In genomic region chr13:71104419-71105228, GRCm38 (mm10) we compare ENCODE assay signal across 8 mouse cellular contexts.
A peak's percentile ranks its signal among the peaks of the same experiment; 100 is the strongest.
DNase-seq lines count a peak whose midpoint lies in the region; ATAC-seq and TF ChIP-seq lines count a peak whose summit lies in the region.

No protein-coding gene starts in this region.

- H3K27me3 ChIP-seq in kidney, postnatal 0 days (ENCODE audit: insufficient read depth, low read length), result no peaks in the 10 kb centered on the region
- peaks cover 23% of the 10 kb centered on the region for H3K27me3 ChIP-seq in embryonic facial prominence, embryonic 10.5 days (replicated peaks; ENCODE audit: low read depth, poor library complexity, severe bottlenecking)
- peaks cover 7% of the 10 kb centered on the region for H3K27me3 ChIP-seq in hindbrain, embryonic 14.5 days (ENCODE audit: control insufficient read depth, insufficient read depth, low read length)
- H3K27me3 ChIP-seq in neural tube, embryonic 11.5 days (ENCODE audit: control insufficient read depth, insufficient read depth, low read length), result no peaks in the 10 kb centered on the region

- no peaks in the 10 kb centered on the region for H3K4me1 ChIP-seq in kidney, postnatal 0 days (replicated peaks; ENCODE audit: insufficient read depth, low read length)
- H3K4me1 ChIP-seq in embryonic facial prominence, embryonic 10.5 days, result peaks cover 17% of the 10 kb centered on the region
- H3K4me1 ChIP-seq in hindbrain, embryonic 14.5 days (replicated peaks; ENCODE audit: control insufficient read depth, insufficient read depth, low read length), result peaks cover 9% of the 10 kb centered on the region; the same call in 1 of the 2 replicates
- H3K4me1 ChIP-seq in neural tube, embryonic 11.5 days (ENCODE audit: control insufficient read depth, insufficient read depth, low read length), result peaks cover 7% of the 10 kb centered on the region; the same call in 1 of the 2 replicates

- peak; percentile 2 for DNase-seq in kidney, postnatal 0 days (ENCODE audit: low spot score)
- DNase-seq in kidney, adult 9 months, result no peak
- peak; percentile 22 for DNase-seq in embryonic facial prominence, embryonic 10.5 days (ENCODE audit: low spot score)
- DNase-seq in hindbrain, embryonic 14.5 days (ENCODE audit: low spot score), result no peak
- DNase-seq in neural tube, embryonic 11.5 days (ENCODE audit: low spot score), result peak; percentile 26
- DNase-seq in urinary bladder, postnatal 4 days (ENCODE audit: low spot score in 2 of 2), result no peak
- no peak for DNase-seq in left cerebral cortex, postnatal 4 days
- no peak for DNase-seq in left cerebral cortex, postnatal 10 days (ENCODE audit: extremely low spot score in 1 of 2, low spot score in 2 of 2)

- H3K4me3 ChIP-seq in kidney, postnatal 0 days (replicated peaks; ENCODE audit: low read depth, low read length), result peak overlapping the region; percentile 16; the same call in 1 of the 2 replicates
- peak overlapping the region; percentile 44 for H3K4me3 ChIP-seq in embryonic facial prominence, embryonic 10.5 days
- H3K4me3 ChIP-seq in hindbrain, embryonic 14.5 days (replicated peaks; ENCODE audit: low read length), result peak overlapping the region; percentile 26
- H3K4me3 ChIP-seq in neural tube, embryonic 11.5 days (ENCODE audit: low read depth, low read length), result peak overlapping the region; percentile 29

- H3K36me3 ChIP-seq in kidney, postnatal 0 days (ENCODE audit: insufficient read depth, low read length), result no peaks in the 10 kb centered on the region
- no peaks in the 10 kb centered on the region for H3K36me3 ChIP-seq in embryonic facial prominence, embryonic 10.5 days (replicated peaks)
- no peaks in the 10 kb centered on the region for H3K36me3 ChIP-seq in hindbrain, embryonic 14.5 days (replicated peaks; ENCODE audit: control insufficient read depth, insufficient read depth)
- no peaks in the 10 kb centered on the region for H3K36me3 ChIP-seq in neural tube, embryonic 11.5 days (ENCODE audit: control insufficient read depth, insufficient read depth, low read length)

- peak overlapping the region; percentile 50 for H3K4me2 ChIP-seq in kidney, postnatal 0 days (ENCODE audit: low read length)
- peak overlapping the region; percentile 55 for H3K4me2 ChIP-seq in hindbrain, embryonic 14.5 days (replicated peaks)
- H3K4me2 ChIP-seq in neural tube, embryonic 11.5 days (ENCODE audit: low read depth), result peak overlapping the region; percentile 58

- intact Hi-C loops in left cerebral cortex, postnatal 4 days (cut with DNase I), result loop anchor here (10.0 kb wide), 2 partner anchors 850 to 1520 kb away; partner anchors contain the start of gene Irx2
- intact Hi-C loops in left cerebral cortex, postnatal 10 days (cut with DNase I), result loop anchor here (5.0 to 10.0 kb wide), 4 partner anchors 133 to 1520 kb away; partner anchors contain the start of gene Irx2

- H3K9me3 ChIP-seq in kidney, postnatal 0 days (replicated peaks; ENCODE audit: low read length), result no peaks in the 10 kb centered on the region
- no peaks in the 10 kb centered on the region for H3K9me3 ChIP-seq in embryonic facial prominence, embryonic 10.5 days
- no peaks in the 10 kb centered on the region for H3K9me3 ChIP-seq in hindbrain, embryonic 14.5 days (ENCODE audit: control insufficient read depth, low read length)
- H3K9me3 ChIP-seq in neural tube, embryonic 11.5 days (ENCODE audit: control insufficient read depth, low read length), result no peaks in the 10 kb centered on the region

- TF ChIP-seq CTCF in kidney, postnatal 0 days (IDR thresholded peaks at IDR 0.05; ENCODE audit: low read depth), result no peak

- H3K27ac ChIP-seq in kidney, postnatal 0 days, result no peak overlapping the region
- H3K27ac ChIP-seq in embryonic facial prominence, embryonic 10.5 days (replicated peaks), result peak overlapping the region; percentile 57; the same call in 1 of the 2 replicates
- H3K27ac ChIP-seq in hindbrain, embryonic 14.5 days, result peak overlapping the region; percentile 39
- H3K27ac ChIP-seq in neural tube, embryonic 11.5 days (ENCODE audit: low read depth, low read length), result no peak overlapping the region

- WGBS in kidney, postnatal 0 days, result 14% methylated on average over 22 of the region's 22 CpGs
- WGBS in embryonic facial prominence, embryonic 10.5 days, result 39% methylated on average over 22 of the region's 22 CpGs
- 16% methylated on average over 22 of the region's 22 CpGs for WGBS in hindbrain, embryonic 14.5 days
- WGBS in neural tube, embryonic 11.5 days, result 19% methylated on average over 22 of the region's 22 CpGs

- no peak for ATAC-seq in kidney, postnatal 0 days (replicated peaks; ENCODE audit: low FRiP score, low read depth)
- peak; percentile 52; the same call in 1 of the 2 replicates for ATAC-seq in hindbrain, embryonic 14.5 days (ENCODE audit: low FRiP score)
- no peak; the same call in 1 of the 2 replicates for ATAC-seq in neural tube, embryonic 11.5 days (ENCODE audit: insufficient read depth, low FRiP score, low TSS enrichment)

- peak overlapping the region; percentile 14; the same call in 1 of the 2 replicates for H3K9ac ChIP-seq in kidney, postnatal 0 days (ENCODE audit: low read depth, low read length)
- peak overlapping the region; percentile 52 for H3K9ac ChIP-seq in hindbrain, embryonic 14.5 days
- peak overlapping the region; percentile 53 for H3K9ac ChIP-seq in neural tube, embryonic 11.5 days (ENCODE audit: low read length)

Comparison
In these comparisons a context has a peak if more than half of its experiments do, and no peak if none do; other contexts are left out.
1. DNase-seq: peak in kidney, postnatal 0 days (single experiment), embryonic facial prominence, embryonic 10.5 days (single experiment) and neural tube, embryonic 11.5 days (single experiment); none in kidney, adult 9 months (single experiment), hindbrain, embryonic 14.5 days (single experiment), urinary bladder, postnatal 4 days (0 of 2), left cerebral cortex, postnatal 4 days (single experiment) and left cerebral cortex, postnatal 10 days (0 of 2).
2. H3K27ac ChIP-seq: peak in embryonic facial prominence, embryonic 10.5 days (single experiment) and hindbrain, embryonic 14.5 days (single experiment); none in kidney, postnatal 0 days (single experiment) and neural tube, embryonic 11.5 days (single experiment).
3. Peak in every context shown above with its lines, with median percentiles within 50 percentile points of each other: H3K4me2 ChIP-seq, H3K4me3 ChIP-seq and H3K9ac ChIP-seq.